Mouse (Mus musculus) adrenal gland, adult (tissue): ENCODE results near the gene BC035947.
"Not testable (repeated sequence)": the region's sequence is repeated elsewhere in the genome, so short reads cannot be mapped to it uniquely, and the experiment has no call there.

Source experiments
- DNase-seq, 2 experiments: peaks; one replicate each; pipeline ENCODE4 v3.0.0; 2022 to 2023; ENCODE audit warnings: low spot score in 1 of 2; ENCODE audit not compliant: inconsistent age in 2 of 2

BC035947 gene

DNA sequence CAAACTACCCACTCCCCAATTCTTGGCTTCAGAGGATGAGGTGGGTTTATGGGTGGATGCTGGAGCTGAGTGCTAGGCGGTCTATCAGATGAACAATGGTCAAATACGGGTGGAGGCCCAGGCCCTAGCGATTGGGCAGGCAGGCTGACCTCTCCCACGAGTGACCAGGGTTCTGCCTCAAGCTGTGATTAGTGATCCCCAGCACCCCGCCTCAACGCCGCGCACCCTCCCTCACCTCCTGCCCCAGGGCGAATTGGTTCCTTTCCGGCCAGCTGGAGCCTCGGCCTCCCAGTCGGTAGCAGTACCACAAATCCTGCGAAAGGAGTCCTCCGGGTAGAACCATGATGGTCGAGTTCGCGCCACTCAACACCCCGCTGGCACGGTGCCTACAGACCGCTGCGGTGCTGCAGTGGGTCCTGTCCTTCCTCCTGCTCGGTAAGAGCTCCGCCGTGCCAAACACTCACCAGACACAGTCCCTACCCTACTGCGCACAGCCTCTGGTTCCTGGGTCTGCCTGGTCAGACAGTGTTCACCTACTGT, at the start of gene BC035947:
TSS of gene BC035947 (minus strand) at position 538 of the 540 bp plus-strand sequence.
- peak in 1 of 2 experiments; percentile 54 for DNase-seq

DNA sequence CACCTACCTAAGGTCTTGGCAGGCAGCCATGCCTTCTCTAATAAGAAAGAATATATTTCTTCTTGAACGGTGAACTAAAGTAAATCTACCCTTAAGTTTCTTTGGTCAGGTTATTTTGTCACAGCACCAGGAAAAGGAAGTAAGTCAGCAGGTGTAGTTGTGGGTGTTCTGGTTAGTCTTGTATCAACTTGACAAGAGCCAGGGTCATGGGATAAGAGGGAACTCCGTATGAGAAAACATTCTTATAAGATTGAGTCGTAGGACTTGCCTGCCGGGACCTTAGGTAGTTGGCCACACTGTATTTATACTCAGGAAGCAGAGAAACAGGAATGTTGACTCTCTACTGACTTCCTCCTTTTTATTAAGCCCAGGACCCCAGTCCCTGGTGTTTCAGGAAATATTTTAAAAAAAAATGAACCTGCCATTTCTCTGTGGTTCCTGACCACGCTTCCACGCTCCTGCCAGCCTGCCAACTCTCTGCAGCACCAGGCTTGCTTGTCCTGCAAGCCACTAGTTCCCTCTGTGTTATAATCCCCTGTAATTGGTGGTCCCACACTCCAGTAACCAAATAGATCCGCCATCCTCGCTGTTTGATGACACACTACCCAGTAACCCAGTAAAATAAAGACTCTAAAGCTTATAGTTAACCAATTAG, 42.2 kb upstream of the BC035947 start:
- DNase-seq = no peak

DNA sequence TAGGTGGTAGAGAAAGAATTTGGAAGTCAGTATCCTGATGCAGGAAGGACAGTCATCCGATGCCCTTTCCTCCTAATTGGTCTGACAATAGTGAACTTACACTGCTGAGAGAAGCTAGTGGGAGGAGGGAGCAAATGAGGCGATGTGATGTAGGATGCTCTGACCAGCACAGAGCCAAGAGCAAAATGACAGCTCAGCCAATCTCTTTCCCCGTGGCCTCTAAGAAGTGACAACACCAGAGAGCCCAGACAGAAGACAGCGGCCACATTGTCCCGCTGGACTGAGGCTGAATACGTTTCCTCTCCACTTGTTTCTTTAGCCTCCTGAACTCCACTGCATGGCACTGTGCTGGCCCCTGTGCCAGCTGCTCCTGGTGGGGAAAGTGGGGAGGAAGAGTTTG, 37.0 kb upstream of the BC035947 start:
- no peak for DNase-seq

DNA sequence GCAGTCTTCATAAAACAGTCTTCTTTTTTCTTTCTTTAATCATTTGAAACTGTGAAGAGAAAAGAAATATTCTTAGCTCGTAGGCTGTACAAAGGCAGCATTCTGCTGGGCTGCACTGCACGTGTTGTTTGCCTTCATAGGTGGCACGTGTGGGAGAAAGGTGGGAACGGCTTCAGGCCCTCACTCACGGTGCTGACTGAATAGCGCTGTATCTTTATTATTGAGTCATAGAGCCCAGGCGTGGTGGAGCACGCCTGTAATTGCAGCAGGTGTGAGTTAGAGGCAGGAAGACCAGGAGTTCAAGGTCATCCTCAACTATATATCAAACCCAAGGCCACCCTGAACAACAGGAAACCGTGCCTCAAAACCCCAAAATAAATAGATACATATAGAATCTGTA, 34.3 kb upstream of the BC035947 start:
- no peak for DNase-seq

DNA sequence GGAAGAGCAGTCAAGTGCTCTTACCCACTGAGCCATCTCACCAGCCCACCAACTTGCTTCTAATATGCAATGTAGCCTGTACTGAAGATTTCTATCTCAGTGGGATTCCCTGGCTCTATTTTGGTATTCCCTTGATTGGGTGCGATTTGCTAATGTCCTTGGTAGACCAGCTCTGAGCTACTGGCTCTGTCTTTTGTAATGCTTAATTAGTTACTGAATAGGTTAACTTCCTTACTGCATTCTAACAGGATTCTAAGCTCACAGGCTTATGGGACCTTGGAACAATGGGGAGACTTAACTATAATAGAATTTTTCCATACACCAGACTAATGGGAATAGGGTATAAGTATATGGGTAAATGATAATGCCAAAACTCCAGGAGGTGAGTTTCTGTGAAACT, 31.7 kb upstream of the BC035947 start:
- not testable (repeated sequence) for DNase-seq

GRCm38 (mm10) chr1:78539166-78539565, 27.2 kb upstream of the BC035947 start:
- no peak for DNase-seq

- no peak for DNase-seq
These were observed 26.4 kb upstream of the BC035947 start for GRCm38 (mm10) chr1:78538396-78538795.

DNA sequence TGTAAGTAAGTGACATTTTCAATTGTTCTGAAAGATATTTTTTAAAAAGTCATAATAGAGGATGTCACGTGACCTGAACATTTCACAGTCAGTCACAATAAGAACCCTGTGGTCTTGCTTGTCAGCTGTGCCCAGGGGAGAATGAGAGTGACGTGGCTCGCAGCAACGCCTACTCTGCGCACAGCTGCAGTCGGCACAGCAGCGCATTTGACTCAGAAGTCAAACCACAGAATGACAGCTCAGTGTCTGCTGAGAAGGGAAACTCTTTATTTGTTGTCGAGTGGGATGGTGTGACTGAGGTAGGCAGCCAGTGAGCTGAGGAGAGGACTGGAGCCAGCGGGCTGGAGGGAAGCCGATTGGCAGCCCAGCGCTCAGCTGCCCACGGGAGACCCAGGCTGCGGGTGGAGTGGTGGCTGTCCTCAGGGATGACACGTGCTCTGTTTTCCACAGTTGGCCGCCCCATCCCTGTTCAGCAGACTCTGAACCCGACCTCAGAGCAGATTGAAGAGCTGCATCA, 25.6 kb upstream of the BC035947 start:
- peak; percentile 70 to 83 for DNase-seq

DNA sequence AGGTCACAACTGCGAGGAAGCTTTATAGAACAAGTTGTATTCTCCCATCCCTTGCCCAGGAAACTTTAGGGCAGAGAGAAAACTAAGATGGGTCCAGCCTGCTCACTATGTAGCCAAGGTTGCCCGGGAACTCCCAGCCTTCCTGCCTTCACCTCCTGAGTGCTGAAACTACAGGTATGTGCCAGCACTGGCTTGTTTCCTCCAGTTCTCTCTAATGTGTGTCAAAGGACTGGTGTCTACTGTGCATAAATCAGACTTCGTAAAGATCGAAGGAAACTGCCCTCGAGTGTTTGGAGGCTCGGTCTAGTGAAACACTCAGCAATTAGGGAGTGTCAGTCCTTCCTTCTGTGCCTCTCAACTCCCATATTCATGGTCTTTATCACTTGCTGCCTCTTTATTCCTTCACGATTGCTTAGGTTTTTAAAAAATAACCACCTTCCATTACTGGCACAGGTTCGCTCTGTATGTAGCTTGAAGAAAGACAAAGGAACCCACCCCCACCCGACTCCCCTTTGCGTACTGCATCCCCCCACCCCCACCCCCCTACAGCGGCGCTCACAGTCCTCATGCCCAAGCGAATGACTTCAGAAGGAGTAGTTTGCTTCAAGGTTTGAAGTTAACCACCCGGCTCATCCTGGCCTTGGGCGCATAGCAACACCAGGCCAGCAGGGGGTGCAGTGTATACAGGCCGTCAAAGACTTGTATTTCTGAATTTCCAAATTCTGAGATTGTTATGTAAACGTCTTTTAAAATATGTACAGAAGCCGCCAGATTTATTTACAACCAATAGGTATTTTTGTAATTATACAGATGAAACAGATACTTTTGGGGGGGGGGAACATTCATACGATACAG, 24.6 kb upstream of the BC035947 start:
- DNase-seq = peak; percentile 79 to 93

GRCm38 (mm10) chr1:78534428-78535150, 22.6 kb upstream of the BC035947 start:
- DNase-seq = no peak

DNA sequence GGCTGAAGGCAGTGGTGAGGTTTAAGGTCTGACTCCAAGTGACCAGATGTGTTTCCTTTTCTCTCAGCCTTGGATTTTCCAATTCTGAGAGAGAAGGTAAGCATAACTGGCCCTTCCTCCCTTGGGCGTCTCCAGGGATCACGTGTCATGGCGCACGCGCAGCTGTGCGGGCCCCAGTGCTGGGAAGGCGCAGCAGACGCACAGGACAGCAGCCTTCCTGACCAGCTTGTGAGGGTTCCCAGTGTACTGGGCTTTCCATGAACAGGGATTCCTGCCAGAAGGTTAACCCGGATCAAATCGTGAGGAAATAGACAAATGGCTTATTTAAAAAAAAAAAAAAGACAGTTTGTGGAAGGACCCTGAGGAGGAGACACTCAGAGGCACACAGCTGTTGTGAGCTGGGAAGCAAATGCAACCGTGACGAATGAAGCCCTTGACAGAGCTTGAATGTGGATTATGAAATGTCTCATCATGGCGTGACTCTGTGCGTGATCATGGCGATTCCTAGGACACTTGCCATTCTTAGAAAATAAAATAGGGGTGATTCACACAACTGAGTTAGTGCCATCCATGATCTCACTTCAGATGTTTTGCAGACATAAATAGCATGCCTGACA, 20.3 kb upstream of the BC035947 start:
- peak; percentile 20 to 78 for DNase-seq

DNA sequence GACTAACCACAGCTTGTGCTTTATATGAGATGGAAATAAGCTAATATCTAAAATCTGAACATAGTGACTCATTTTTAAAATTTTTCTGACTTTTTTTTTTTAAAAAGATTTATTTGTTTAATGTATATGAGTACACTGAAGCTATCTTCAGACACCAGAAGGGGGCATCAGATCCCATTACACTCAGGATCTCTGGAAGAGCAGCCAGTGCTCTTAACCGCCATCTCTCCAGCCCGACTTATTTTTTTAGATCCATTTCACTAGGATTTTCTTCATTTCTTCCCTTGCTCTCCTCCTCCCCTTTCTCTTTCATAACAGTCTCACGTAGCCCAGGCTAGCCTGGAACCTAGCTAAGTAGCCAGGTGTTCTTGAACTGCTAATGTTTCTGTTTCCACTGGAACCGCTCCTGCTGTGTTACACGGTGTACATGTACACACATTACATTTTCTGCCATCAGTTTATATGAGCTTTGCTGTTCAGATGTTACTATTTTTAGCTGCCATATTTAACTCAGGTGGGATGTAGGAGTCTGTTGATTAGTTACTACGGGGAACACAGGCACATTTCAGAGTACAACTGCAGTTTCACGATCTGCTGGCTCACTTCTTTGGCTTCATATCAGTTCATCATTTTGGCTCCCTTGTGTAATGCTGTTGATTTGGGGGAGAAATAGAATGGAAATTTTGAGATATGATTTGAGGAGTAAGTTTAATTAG, 18.7 kb upstream of the BC035947 start:
- DNase-seq = no peak

DNA sequence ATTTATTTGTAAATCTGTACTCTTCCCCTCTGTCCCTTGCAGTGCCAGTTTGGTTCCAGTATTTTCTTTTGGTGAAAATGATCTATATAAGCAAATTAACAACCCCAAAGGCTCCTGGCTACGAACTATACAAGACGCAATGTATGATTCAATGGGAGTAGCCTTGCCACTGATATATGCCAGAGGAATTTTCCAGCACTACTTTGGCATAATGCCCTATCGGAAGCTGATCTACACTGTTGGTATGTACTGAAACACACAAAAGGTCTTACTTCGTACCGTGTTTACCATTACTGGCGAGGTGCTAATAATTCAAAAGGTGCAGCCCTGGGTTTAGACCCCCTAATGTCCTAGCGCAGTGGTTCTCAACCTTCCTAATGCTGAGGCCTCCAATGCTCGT, 17.1 kb upstream of the BC035947 start:
- peak in 1 of 2 experiments; percentile 41 for DNase-seq

- no peak for DNase-seq
These were observed 16.4 kb upstream of the BC035947 start for GRCm38 (mm10) chr1:78528356-78528755.

- peak; percentile 61 to 86 for DNase-seq
These were observed 13.4 kb upstream of the BC035947 start for GRCm38 (mm10) chr1:78525189-78525886.

DNA sequence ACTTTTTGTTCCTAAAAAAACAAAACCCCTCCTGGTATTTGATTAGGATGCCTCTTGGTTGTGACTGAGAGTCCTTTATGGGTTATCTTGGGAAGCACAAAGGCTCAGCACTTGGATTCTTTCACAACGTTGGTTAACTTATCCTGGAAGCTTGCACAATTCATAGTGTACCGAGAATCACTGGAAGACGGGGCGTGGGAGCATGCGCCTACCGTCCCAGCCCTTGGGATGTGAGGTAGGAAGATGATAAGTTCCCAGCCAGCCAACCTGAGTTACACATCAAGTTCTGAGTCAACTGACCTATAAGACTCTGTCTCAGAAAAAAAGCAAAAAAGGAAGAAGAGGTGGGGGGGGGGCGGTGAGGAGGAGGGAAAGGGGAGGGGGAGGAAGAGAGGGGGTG, 6.9 kb upstream of the BC035947 start:
- DNase-seq = no peak

DNA sequence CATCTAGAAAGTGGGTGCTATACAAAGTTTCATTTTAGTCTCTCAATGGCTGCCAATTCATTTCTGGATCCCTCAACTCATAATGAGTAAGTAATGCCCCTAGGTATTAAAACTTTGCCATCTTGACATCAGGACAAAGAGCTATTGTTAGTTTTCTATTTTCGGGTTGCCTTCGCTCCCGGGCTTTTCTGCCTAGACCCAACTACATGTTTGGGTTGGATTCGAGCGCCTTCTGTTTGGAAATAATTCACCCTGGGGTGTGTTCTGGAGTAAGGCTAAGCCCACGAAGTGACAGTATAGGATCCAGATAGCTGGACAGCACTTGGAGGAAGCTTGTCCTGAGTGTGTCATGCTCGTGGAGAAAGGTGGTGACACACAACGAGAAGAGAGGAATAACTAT, 798 bp upstream of the BC035947 start:
- DNase-seq = no peak

DNA sequence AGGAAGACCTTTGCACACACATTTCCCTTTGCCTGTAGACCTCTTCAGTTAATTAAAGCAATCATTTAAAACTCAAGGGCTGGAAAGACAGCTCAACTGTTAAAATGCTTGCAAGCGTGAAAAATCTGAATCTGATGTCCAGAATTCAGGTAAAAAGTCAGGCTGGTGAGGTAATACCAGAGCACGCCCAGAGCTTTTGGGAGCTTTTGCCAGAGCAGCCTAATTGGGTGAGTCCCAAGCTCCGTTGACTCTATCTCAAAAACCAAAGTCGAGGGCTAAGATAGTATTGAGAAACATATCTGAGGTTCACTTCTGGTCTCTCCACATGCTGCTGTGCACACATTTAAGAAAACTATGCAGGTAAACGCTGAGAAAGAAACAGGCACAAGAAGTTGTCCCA, 1.1 kb downstream of the BC035947 start, which contains the start of gene Mogat1:
TSS of gene Mogat1 (plus strand) at position 130 of the 400 bp plus-strand sequence.
- DNase-seq = peak in 1 of 2 experiments; percentile 35

- no peak for DNase-seq
These were observed 4.8 kb downstream of the BC035947 start for GRCm38 (mm10) chr1:78507137-78507536.
